Mouse (Mus musculus) liver, embryonic 13.5 days (tissue): ENCODE data around the gene Nupr1. TPM values are rescaled to one million over a fixed set of nuclear protein-coding genes. Genes with fewer than 3 reads are reported as not detected.

Source experiments
- ATAC-seq: fragments of 200-750 bp; cut with Nextera tagmentation; 2 replicates; pipeline ENCODE4 v1.8.0; 2017; ENCODE audit warnings: low read depth, mild to moderate bottlenecking, moderate number of reproducible peaks, moderate library complexity
- DNase-seq: peaks from one replicate; pipeline ENCODE4 v3.0.0; 2022
- H3K27ac ChIP-seq: fragments of 300-500 bp; sonication (generic); 2 replicates; pipeline ENCODE4 v1.5.1; 2015; ENCODE audit warnings: moderate library complexity, mild to moderate bottlenecking, inconsistent platforms
- H3K27me3 ChIP-seq: fragments of 300-500 bp; sonication (generic); 2 replicates; pipeline ENCODE4 v1.6.1; 2015; ENCODE audit warnings: mild to moderate bottlenecking, inconsistent platforms
- H3K36me3 ChIP-seq: fragments of 300-500 bp; sonication (generic); 2 replicates; pipeline ENCODE4 v1.6.1; 2015; ENCODE audit warnings: mild to moderate bottlenecking, inconsistent platforms
- H3K4me1 ChIP-seq: fragments of 300-500 bp; sonication (generic); replicated peaks from 2 replicates; pipeline ENCODE4 v1.6.1; 2015; ENCODE audit warnings: inconsistent platforms
- H3K4me2 ChIP-seq: fragments of 300-500 bp; sonication (generic); 2 replicates; pipeline ENCODE4 v1.6.1; 2015; ENCODE audit warnings: inconsistent platforms, mild to moderate bottlenecking, moderate library complexity
- H3K4me3 ChIP-seq: fragments of 300-500 bp; sonication (generic); replicated peaks from 2 replicates; pipeline ENCODE4 v1.5.1; 2015; ENCODE audit warnings: mild to moderate bottlenecking, inconsistent platforms
- H3K9ac ChIP-seq: fragments of 300-500 bp; sonication (generic); 2 replicates; pipeline ENCODE4 v1.6.1; 2015; ENCODE audit warnings: mild to moderate bottlenecking, inconsistent platforms
- H3K9me3 ChIP-seq: fragments of 300-500 bp; sonication (generic); replicated peaks from 2 replicates; pipeline ENCODE4 v1.6.1; 2016; ENCODE audit warnings: inconsistent platforms
- WGBS: fragments of 180-500 bp; shearing (Covaris S2); methylation state at CpG from one replicate; pipeline ENCODE4 v1.1.7; 2015; ENCODE audit not compliant: insufficient replicate concordance; 5-methylcytosine and 5-hydroxymethylcytosine counted together
- polyA plus RNA-seq: library from polyadenylated mRNA; unstranded; fragments of >200 nt; fragmentation: Nextera tagmentation; extraction: Ambion mirVana; gene quantifications from 2 replicates; pipeline ENCODE4 v1.2.1, GENCODE M21; 2015

Gene Nupr1
- polyA plus RNA-seq, 1 experiment from 2014 or later = 2.0 TPM

- Histone ChIP-seq H3K9ac (no peak overlapping the region), H3K4me3 (no peak overlapping the region), H3K4me2 (0 out of 2 replicates have a peak overlapping the region, but pooled peaks have one; percentile 15), H3K36me3 (no peaks in the 10 kb centered on the region), H3K27ac (peak overlapping the region; percentile 29; the same call in 1 of the 2 replicates), H3K4me1 (peaks cover 56% of the 10 kb centered on the region), H3K27me3 (no peaks in the 10 kb centered on the region), H3K9me3 (no peaks in the 10 kb centered on the region)
- ATAC-seq (peak; percentile 77), DNase-seq (no peak)
- WGBS = 48% methylated on average over 9 of the region's 9 CpGs
These were observed 9.0 kb downstream of the Nupr1 start for GRCm38 (mm10) chr7:126621452-126622359.

- no peaks in the 10 kb centered on the region for H3K36me3 ChIP-seq
- H3K9me3 ChIP-seq = no peaks in the 10 kb centered on the region
- no peak overlapping the region for H3K4me3 ChIP-seq
- H3K27me3 ChIP-seq = no peaks in the 10 kb centered on the region
- ATAC-seq (no peak), DNase-seq (no peak)
- WGBS = 73% methylated on average over 10 of the region's 10 CpGs
- H3K4me1 ChIP-seq = peaks cover 40% of the 10 kb centered on the region
- no peak overlapping the region for H3K4me2 ChIP-seq
- no peak overlapping the region for H3K9ac ChIP-seq
- no peak overlapping the region for H3K27ac ChIP-seq
These were observed 10.9 kb downstream of the Nupr1 start for GRCm38 (mm10) chr7:126619559-126620275.

- no peaks in the 10 kb centered on the region for H3K27me3 ChIP-seq
- DNase-seq (no peak), ATAC-seq (no peak)
- no peaks in the 10 kb centered on the region for H3K36me3 ChIP-seq
- 49% methylated on average over 3 of the region's 3 CpGs for WGBS
- H3K9me3 ChIP-seq = no peaks in the 10 kb centered on the region
- H3K4me3 ChIP-seq = no peak overlapping the region
- H3K9ac ChIP-seq = no peak overlapping the region
- no peak overlapping the region for H3K27ac ChIP-seq
- H3K4me2 ChIP-seq = no peak overlapping the region
- H3K4me1 ChIP-seq = peaks cover 11% of the 10 kb centered on the region
These were observed 14.0 kb downstream of the Nupr1 start for GRCm38 (mm10) chr7:126616707-126617106.

GRCm38 (mm10) chr7:126612736-126613135 lies 17.9 kb downstream of the Nupr1 start:
- Histone ChIP-seq H3K27ac (no peak overlapping the region), H3K4me3 (no peak overlapping the region), H3K4me1 (peaks cover 6% of the 10 kb centered on the region), H3K4me2 (no peak overlapping the region), H3K9me3 (no peaks in the 10 kb centered on the region), H3K9ac (no peak overlapping the region), H3K27me3 (no peaks in the 10 kb centered on the region), H3K36me3 (no peaks in the 10 kb centered on the region)
- DNase-seq (no peak), ATAC-seq (no peak)
- WGBS = 75% methylated on average over 3 of the region's 3 CpGs

GRCm38 (mm10) chr7:126607796-126608195 lies 22.9 kb downstream of the Nupr1 start:
- H3K4me2 ChIP-seq = no peak overlapping the region
- no peak overlapping the region for H3K27ac ChIP-seq
- H3K36me3 ChIP-seq = no peaks in the 10 kb centered on the region
- H3K27me3 ChIP-seq = no peaks in the 10 kb centered on the region
- DNase-seq = no peak
- WGBS = 67% methylated on average over 5 of the region's 5 CpGs
- H3K4me3 ChIP-seq = no peak overlapping the region
- no peak for ATAC-seq
- peaks cover 9% of the 10 kb centered on the region for H3K4me1 ChIP-seq
- no peak overlapping the region for H3K9ac ChIP-seq
- no peaks in the 10 kb centered on the region for H3K9me3 ChIP-seq

GRCm38 (mm10) chr7:126607064-126607463 lies 23.6 kb downstream of the Nupr1 start:
- no peaks in the 10 kb centered on the region for H3K36me3 ChIP-seq
- ATAC-seq = no peak
- no peak overlapping the region for H3K9ac ChIP-seq
- H3K4me1 ChIP-seq = peaks cover 12% of the 10 kb centered on the region
- H3K27ac ChIP-seq = no peak overlapping the region
- WGBS = 63% methylated on average over 3 of the region's 3 CpGs
- H3K4me2 ChIP-seq = no peak overlapping the region
- no peak overlapping the region for H3K4me3 ChIP-seq
- no peak for DNase-seq
- H3K27me3 ChIP-seq = no peaks in the 10 kb centered on the region
- no peaks in the 10 kb centered on the region for H3K9me3 ChIP-seq

- no peak overlapping the region for H3K4me3 ChIP-seq
- no peak for ATAC-seq
- 60% methylated on average over 5 of the region's 5 CpGs for WGBS
These were observed 24.1 kb downstream of the Nupr1 start for GRCm38 (mm10) chr7:126606611-126607010.

GRCm38 (mm10) chr7:126602650-126603049 lies 28.0 kb downstream of the Nupr1 start:
- Histone ChIP-seq H3K27me3 (no peaks in the 10 kb centered on the region), H3K4me2 (no peak overlapping the region), H3K9ac (no peak overlapping the region), H3K4me3 (no peak overlapping the region), H3K9me3 (no peaks in the 10 kb centered on the region), H3K36me3 (no peaks in the 10 kb centered on the region), H3K27ac (no peak overlapping the region), H3K4me1 (0 out of 2 replicates have a peak, but pooled peaks cover 8% of the 10 kb centered on the region)
- no peak for DNase-seq
- 54% methylated on average over 3 of the region's 3 CpGs for WGBS
- no peak for ATAC-seq

More at GRCm38 (mm10) chr7:126606611-126607010, 24.1 kb downstream of the Nupr1 start:
- Histone ChIP-seq H3K36me3 (no peaks in the 10 kb centered on the region), H3K27ac (no peak overlapping the region), H3K27me3 (no peaks in the 10 kb centered on the region), H3K4me2 (no peak overlapping the region), H3K4me1 (peaks cover 14% of the 10 kb centered on the region), H3K9me3 (no peaks in the 10 kb centered on the region), H3K9ac (no peak overlapping the region)
- DNase-seq = no peak

- H3K4me1 ChIP-seq = 0 out of 2 replicates have a peak, but pooled peaks cover 5% of the 10 kb centered on the region
- no peaks in the 10 kb centered on the region for H3K27me3 ChIP-seq
- DNase-seq (no peak), ATAC-seq (no peak)
- no peaks in the 10 kb centered on the region for H3K9me3 ChIP-seq
- H3K4me3 ChIP-seq = no peak overlapping the region
- no peaks in the 10 kb centered on the region for H3K36me3 ChIP-seq
- no peak overlapping the region for H3K27ac ChIP-seq
- H3K9ac ChIP-seq = no peak overlapping the region
- WGBS = 26% methylated on average over 5 of the region's 5 CpGs
- H3K4me2 ChIP-seq = no peak overlapping the region
These were observed 28.8 kb downstream of the Nupr1 start for GRCm38 (mm10) chr7:126601896-126602295.

GRCm38 (mm10) chr7:126598919-126599318 lies 31.7 kb downstream of the Nupr1 start:
- Histone ChIP-seq H3K27ac (no peak overlapping the region), H3K4me2 (no peak overlapping the region), H3K4me3 (no peak overlapping the region), H3K36me3 (no peaks in the 10 kb centered on the region), H3K27me3 (no peaks in the 10 kb centered on the region), H3K9ac (no peak overlapping the region), H3K4me1 (0 out of 2 replicates have a peak, but pooled peaks cover 9% of the 10 kb centered on the region), H3K9me3 (no peaks in the 10 kb centered on the region)
- ATAC-seq (no peak), DNase-seq (no peak)
- 46% methylated on average over 6 of the region's 6 CpGs for WGBS

GRCm38 (mm10) chr7:126596414-126596813 lies 34.2 kb downstream of the Nupr1 start:
- WGBS = 20% methylated on average over 6 of the region's 6 CpGs
- ATAC-seq = peak; percentile 51; the same call in 1 of the 2 replicates
- H3K9ac ChIP-seq = no peak overlapping the region

More at GRCm38 (mm10) chr7:126596414-126596813, 34.2 kb downstream of the Nupr1 start:
- Histone ChIP-seq H3K27ac (no peak overlapping the region), H3K36me3 (no peaks in the 10 kb centered on the region), H3K4me1 (0 out of 2 replicates have a peak, but pooled peaks cover 4% of the 10 kb centered on the region), H3K9me3 (no peaks in the 10 kb centered on the region), H3K4me2 (no peak overlapping the region), H3K4me3 (no peak overlapping the region), H3K27me3 (no peaks in the 10 kb centered on the region)
- no peak for DNase-seq
